Mouse (Mus musculus) brain, embryonic 18.5 days (tissue): Measurements from ENCODE around the gene Nelfe.
"Not testable (repeated sequence)": the region's sequence is repeated elsewhere in the genome, so short reads cannot be mapped to it uniquely, and the experiment has no call there.

Experiments used
- DNase-seq: peaks from one replicate; pipeline ENCODE4 v3.0.0-alpha.2; 2012; ENCODE audit warnings: low read depth, low spot score

Nelfe gene

DNA sequence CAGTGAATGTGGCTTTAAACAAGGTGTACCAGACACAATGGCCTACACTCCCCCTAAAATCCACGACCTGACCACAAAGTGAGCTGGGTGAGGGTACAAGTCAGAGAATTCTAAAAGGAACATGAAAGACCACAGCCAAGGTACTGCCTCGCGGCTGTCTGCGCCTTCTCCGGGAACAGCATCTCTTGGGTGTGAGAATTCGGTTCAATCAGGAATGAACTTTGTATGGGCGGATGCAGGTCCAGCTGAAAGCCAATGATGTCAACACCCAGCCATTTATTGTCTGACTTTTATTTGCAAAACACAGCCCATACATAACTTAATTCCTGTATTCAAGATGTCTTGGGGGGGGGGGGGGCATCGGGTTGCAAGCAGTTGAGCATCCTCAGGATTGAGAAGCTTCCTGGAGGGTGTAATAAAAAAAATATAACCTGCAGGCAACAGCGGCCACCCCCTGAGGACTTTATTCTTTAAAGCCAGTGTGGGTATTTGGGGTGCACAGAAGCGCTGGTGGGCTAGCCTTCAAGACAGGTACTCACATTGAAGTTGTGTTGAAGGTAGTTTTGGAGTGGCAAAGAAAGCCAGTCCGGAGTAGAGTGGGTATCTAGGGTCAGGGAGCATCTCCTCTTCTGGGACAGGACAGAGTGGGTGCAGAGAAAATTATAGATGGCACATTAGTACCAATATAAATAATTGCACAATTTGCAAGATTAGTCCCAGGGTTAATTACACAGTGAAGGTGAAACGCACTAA, 43.1 kb downstream of the Nelfe start:
- DNase-seq = no peak

DNA sequence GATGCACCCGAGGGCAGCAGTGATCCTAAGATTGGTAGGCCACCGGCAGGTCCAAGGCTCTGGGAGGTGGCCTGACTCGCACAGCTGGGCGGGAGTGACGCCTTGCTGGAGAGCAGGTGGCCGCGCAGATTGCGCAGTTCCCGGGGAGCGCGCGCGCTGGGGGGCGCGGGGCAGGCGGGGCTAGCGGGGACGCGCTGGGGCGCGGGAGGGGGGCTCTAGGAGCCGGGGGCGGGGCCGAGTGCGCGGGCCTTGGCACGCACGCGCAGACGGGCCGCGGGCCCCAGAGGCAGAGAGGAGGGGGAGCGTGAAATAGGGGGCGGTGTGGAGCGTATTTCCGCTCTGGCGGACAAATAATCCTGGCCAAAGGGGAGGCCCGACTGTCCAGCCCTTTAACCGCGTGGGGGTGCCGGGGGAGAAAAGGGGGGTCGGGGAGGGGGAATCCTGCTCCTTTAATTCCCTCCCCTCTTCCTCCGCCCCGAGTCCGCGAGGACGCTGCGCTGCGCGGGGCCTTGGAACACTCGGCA, 43.9 kb downstream of the Nelfe start:
- peak; percentile 95 for DNase-seq

DNA sequence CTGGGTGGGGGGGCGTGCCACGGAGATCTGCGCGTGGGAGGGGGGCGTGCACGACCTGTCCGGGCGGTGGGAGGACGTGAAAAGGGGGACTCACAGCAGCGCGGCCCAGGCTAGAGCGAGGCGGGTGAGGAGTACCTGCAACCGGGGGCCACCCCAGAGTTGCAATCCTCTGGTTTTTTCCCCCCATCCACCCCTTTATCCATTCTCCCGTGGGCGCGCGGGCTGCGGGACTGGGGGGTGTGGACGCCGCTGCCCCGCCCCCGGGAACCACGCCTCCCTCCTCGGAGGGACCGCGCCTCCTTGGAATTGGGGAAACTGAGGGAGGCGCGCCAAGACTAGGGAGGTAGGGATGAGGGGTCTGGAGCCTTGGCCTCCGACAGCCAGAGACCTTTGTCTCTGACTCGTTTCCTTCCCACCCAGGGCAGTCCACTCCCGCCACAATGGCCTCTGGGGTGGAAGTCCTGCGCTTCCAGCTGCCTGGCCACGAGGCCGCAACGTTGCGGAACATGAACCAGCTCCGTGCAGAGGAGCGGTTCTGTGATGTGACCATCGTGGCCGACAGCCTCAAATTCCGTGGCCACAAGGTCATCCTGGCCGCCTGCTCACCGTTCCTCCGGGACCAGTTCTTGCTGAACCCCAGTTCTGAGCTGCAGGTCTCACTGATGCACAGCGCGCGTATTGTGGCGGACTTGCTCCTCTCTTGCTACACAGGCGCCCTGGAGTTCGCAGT, 44.8 kb downstream of the Nelfe start:
- DNase-seq = no peak

DNA sequence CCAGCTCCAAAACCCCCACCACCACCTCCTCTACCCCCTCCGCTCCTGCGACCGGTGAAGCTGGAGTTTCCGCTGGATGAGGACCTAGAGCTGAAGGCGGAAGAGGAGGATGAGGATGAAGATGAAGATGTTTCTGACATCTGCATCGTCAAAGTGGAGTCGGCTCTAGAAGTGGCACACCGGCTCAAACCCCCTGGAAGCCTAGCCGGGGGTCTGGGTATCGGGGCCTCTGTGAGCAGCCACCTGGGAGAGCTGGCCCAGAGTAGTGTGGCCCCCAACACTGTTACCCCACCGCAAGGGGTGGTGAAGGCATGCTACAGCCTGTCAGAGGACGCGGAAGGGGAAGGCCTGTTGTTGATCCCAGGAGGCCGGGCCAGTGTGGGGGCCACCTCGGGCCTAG, 45.5 kb downstream of the Nelfe start:
- DNase-seq = no peak

DNA sequence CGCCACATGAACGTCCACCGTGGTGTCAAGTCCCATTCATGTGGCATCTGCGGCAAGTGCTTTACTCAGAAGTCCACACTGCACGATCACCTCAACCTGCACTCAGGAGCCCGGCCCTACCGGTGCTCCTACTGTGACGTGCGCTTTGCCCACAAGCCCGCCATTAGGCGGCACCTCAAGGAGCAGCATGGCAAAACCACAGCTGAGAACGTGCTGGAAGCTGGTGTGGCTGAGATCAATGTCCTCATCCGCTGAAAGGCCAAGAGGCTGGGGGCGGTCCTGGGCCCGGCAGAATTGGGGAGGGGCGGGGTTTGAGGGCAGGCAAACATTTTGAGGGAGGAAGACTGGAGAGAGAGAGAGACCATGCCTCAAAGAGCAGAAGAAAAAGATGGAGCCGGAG, 46.2 kb downstream of the Nelfe start:
- no peak for DNase-seq

DNA sequence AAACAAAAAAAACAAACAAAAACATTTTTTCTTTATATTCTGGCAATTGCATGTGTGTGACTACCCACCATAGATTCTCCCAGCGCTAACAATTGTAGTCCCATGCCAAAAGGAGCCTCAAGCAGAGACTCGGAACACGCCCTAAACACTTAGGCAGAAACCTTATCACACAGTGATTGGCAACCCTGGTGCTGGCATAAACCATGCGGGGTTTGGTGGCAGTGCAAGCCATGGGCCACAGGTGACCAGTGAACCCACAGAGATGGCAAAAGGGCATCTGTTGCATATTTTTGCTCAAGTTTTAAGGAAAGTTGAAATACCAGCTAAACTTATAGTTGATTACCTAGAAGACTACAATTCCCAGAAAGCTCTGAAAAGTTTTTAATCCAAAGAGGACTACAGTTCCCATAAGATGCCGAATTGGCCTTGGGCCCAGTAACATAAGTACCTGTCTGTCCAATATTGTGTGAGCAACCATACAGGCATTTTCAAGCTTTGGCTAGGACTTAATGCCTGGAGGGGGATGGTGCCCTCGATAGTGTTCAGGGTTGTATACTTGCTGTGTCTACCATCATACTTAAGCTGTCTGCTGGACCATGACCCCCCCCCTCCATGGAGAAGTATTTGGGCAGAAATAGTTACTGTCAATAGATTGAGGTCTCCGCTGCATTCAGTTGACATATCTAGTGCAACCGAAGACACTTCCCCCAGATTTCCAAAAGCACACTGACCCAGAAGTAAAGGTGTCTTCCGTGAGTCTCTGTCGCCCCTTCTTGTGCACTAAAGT, 47.4 kb downstream of the Nelfe start:
- DNase-seq = no peak

DNA sequence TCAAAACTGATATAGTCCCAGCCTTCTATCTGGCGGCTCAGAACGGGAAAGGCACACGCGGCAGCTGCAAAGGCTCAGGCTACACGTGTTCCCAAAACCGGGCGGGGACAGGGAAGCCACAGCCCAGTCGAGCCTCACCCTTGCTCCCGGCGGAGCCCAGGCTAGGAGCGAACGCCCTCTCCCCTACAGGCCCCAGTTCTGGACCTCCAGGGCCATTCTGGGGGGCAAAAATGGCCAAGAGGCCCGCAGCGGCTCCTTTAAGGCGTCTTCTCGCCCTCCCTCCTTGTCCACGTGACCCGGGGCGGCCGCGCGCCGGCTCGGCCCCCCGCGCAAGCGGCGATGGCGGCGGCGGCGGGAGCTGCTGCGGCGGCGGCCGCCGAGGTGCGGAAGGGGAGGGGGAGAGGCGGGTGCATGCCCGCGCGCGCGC, 48.0 kb downstream of the Nelfe start, which contains the start of the genes C2 and Ehmt2:
C2 (minus strand) TSS at position 106 of the 427 bp plus-strand sequence.
Ehmt2 (plus strand) TSS at position 310 of the 427 bp plus-strand sequence.
- DNase-seq = peak; percentile 69

DNA sequence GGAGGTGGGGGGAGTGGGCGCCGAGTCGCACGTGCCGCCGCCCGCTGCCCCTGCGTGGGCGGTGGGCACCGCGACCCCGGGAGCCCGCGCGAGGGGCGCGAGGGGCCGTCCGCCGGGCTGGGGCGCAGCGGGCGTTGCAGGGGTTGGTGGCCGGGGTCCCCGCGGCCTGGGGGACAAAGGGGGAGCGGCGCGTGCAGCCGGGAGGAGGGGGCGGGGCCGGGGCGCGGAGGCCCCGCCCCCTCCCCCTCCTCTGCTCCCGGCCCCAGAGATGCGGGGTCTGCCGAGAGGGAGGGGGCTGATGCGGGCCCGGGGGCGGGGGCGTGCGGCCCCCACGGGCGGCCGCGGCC, 48.5 kb downstream of the Nelfe start:
- no peak for DNase-seq

DNA sequence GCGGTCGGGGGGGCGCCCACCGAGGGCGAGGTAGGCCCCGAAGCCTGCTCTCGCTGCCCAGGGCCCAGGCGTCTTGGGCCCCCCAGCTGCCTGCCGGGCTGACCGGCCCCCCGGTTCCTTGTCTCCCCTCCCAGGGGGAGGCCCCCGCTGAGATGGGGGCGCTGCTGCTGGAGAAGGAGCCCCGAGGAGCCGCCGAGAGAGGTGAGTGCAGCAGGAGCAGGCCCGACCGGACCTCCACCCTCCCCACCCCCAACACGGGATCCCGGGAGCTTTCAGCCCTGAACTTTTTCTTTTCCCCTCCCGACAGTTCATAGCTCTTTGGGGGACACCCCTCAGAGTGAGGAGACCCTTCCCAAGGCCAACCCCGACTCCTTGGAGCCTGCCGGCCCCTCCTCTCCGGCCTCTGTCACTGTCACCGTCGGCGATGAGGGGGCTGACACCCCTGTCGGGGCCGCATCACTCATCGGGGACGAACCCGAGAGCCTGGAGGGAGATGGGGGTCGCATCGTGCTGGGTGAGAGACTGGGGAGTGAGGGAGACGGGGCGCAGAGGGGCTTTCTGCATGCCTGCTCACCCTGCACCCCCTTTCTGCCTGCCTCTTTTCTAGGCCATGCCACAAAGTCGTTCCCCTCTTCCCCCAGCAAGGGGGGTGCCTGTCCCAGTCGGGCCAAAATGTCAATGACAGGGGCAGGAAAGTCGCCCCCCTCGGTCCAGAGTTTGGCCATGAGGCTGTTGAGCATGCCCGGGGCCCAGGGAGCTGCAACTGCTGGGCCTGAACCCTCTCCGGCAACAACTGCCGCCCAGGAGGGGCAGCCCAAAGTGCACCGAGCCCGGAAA, 49.1 kb downstream of the Nelfe start:
- no peak for DNase-seq

DNA sequence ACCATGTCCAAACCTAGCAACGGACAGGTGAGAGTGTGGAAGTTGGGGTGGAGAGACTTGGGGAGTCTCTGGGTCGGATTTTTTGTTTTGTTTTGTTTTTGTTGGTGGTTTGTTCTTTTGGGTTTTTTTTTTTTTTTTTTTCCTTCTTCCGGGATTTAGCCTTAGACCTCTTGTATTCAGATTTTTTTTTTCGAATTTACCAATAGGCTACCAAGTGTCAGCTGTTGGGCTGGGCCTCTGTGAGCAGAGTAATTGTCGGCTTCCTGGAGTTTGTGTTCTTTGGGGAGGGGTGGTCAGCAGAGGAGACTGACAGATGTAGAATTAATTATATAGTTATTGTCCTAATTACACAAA, 49.7 kb downstream of the Nelfe start:
- no peak for DNase-seq

DNA sequence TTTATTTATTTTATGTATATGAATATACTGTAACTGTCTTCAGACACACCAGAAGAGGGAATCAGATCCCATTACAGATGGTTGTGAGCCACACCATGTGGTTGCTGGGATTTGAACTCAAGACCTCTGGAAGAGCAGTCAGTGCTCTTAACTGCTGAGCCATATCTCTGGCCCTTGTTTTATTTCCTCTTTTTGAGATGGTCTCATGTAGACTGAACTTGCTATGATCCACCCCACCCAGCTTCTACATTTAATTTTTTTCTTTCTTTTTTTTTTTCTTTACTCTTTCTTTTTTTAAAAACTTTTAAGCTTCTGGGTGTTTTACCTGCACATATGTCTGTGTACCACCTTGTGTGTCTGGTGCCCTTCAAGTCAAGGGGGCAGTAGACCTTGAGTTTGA, 50.6 kb downstream of the Nelfe start:
- DNase-seq = not testable (repeated sequence)

DNA sequence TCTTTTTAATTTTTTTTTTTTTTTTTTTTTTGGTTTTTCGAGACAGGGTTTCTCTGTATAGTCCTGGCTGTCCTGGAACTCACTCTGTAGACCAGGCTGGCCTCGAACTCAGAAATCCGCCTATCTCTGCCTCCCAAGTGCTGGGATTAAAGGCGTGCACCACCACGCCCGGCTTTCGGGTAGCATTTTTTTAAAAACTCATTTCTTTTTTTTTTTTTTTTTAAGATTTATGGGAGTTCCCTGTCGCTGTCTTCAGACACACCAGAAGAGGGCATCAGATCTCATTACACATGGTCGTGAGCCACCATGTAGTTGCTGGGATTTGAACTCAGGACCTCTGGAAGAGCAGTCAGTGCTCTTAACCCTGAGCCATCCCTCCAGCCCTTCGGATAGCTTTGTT, 51.8 kb downstream of the Nelfe start:
- not testable (repeated sequence) for DNase-seq

DNA sequence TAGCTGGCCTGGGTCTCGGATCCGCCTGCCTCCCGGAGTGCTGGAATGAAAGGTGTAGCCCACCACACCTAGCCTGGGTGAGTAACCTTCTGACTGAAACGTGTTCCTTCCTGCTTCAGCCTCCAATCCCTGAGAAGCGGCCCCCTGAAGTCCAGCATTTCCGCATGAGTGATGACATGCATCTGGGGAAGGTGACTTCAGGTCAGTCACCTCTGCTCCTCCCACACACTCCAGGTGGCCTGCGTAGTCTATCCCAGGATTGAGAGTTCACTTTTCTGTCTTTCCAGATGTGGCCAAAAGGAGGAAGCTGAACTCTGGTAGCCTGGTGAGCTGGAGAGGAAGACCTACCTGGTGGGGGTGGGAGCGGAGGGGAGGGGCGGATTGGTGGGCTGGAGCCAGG, 52.7 kb downstream of the Nelfe start:
- no peak for DNase-seq
